ENCODE assay signal across 10 mouse cellular contexts in the genomic region with DNA sequence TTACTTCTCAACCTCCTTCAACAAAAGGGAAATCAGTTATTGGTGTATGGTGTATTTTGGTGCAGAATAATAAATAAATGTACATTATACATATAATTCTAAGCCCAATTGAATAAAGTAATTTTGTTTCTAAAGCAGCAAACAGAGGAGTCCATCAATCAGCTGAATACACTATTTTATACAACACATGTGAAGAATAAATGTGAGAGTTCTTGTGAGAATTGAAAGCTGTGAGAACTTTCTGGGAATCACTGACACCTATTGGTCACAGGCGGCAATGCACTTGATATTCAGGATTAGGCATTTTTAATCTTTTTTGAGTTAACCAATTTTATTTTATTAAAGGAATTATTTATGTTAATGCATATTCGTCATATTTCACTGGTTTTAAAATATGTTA.
DNase-seq lines count a peak whose midpoint lies in the region; ATAC-seq and TF ChIP-seq lines count a peak whose summit lies in the region.
"Had no signal": no experiment of that assay in that cellular context is flagged by ENCODE, and none has a peak within 500 bp of the region (broad histone marks: within the 10 kb centered on the region; RNA-seq: fewer than 3 reads in every experiment).

No protein-coding gene starts in this region.

- no peak overlapping the region for H3K27ac ChIP-seq in heart, postnatal 0 days (ENCODE audit: low read depth)
- H3K27ac ChIP-seq in midbrain, embryonic 14.5 days (replicated peaks; ENCODE audit: low read depth, low read length) = no peak overlapping the region
- no peak overlapping the region for H3K27ac ChIP-seq in midbrain, embryonic 13.5 days
- H3K27ac ChIP-seq in heart, embryonic 10.5 days = no peak overlapping the region
- H3K27ac ChIP-seq: stomach, embryonic 15.5 days had no signal

- H3K4me2 ChIP-seq in heart, postnatal 0 days (ENCODE audit: low read depth, low read length) = no peak overlapping the region
- H3K4me2 ChIP-seq in midbrain, embryonic 14.5 days (ENCODE audit: low read length) = no peak overlapping the region
- no peak overlapping the region for H3K4me2 ChIP-seq in midbrain, embryonic 13.5 days (replicated peaks)
- H3K4me2 ChIP-seq: stomach, embryonic 15.5 days had no signal

- H3K4me1 ChIP-seq in heart, postnatal 0 days (ENCODE audit: control insufficient read depth, insufficient read depth) = no peaks in the 10 kb centered on the region
- H3K4me1 ChIP-seq in midbrain, embryonic 14.5 days (ENCODE audit: control insufficient read depth, insufficient read depth, low read length) = no peaks in the 10 kb centered on the region
- no peaks in the 10 kb centered on the region for H3K4me1 ChIP-seq in midbrain, embryonic 13.5 days (replicated peaks)
- H3K4me1 ChIP-seq in heart, embryonic 10.5 days = no peaks in the 10 kb centered on the region
- H3K4me1 ChIP-seq: stomach, embryonic 15.5 days had no signal

- DNase-seq in heart, postnatal 0 days (ENCODE audit: low spot score) = no peak
- DNase-seq in heart, postnatal 14 days = no peak
- DNase-seq in midbrain, embryonic 14.5 days = peak; percentile 75
- DNase-seq in embryo, embryonic 10 days (ENCODE audit: low spot score) = peak; percentile 9
- peak; percentile 62 for DNase-seq in retina, embryonic 14.5 days (ENCODE audit: low spot score)
- DNase-seq in heart, embryonic 10.5 days (ENCODE audit: low spot score) = no peak
- DNase-seq in lung, postnatal 14 days = no peak

- no peaks in the 10 kb centered on the region for H3K27me3 ChIP-seq in heart, postnatal 0 days (ENCODE audit: control insufficient read depth, insufficient read depth, low read length)
- no peaks in the 10 kb centered on the region for H3K27me3 ChIP-seq in midbrain, embryonic 14.5 days (ENCODE audit: control insufficient read depth, insufficient read depth, low read length)
- no peaks in the 10 kb centered on the region for H3K27me3 ChIP-seq in midbrain, embryonic 13.5 days
- H3K27me3 ChIP-seq in heart, embryonic 10.5 days (ENCODE audit: insufficient read depth, poor library complexity, severe bottlenecking) = no peaks in the 10 kb centered on the region
- H3K27me3 ChIP-seq: stomach, embryonic 15.5 days had no signal

- no peak for TF ChIP-seq EP300 in heart, postnatal 0 days (IDR thresholded peaks at IDR 0.05; ENCODE audit: low read depth)

- no peak overlapping the region for H3K9ac ChIP-seq in heart, postnatal 0 days (replicated peaks; ENCODE audit: low read depth, low read length)
- no peak overlapping the region for H3K9ac ChIP-seq in midbrain, embryonic 14.5 days (replicated peaks; ENCODE audit: low read length)
- H3K9ac ChIP-seq in midbrain, embryonic 13.5 days (replicated peaks) = no peak overlapping the region
- H3K9ac ChIP-seq: stomach, embryonic 15.5 days had no signal

- WGBS in heart, postnatal 0 days = 0% methylated on average over 2 of the region's 2 CpGs
- WGBS in midbrain, embryonic 14.5 days = 2% methylated on average over 2 of the region's 2 CpGs
- 0% methylated on average over 2 of the region's 2 CpGs for WGBS in midbrain, embryonic 13.5 days
- WGBS in heart, embryonic 10.5 days = under 1% methylated on average over 2 of the region's 2 CpGs

- H3K9me3 ChIP-seq in heart, postnatal 0 days (replicated peaks; ENCODE audit: control insufficient read depth, low read length) = no peaks in the 10 kb centered on the region
- no peaks in the 10 kb centered on the region for H3K9me3 ChIP-seq in midbrain, embryonic 14.5 days (ENCODE audit: control insufficient read depth, low read length)
- H3K9me3 ChIP-seq in midbrain, embryonic 13.5 days = no peaks in the 10 kb centered on the region
- H3K9me3 ChIP-seq in heart, embryonic 10.5 days = no peaks in the 10 kb centered on the region
- H3K9me3 ChIP-seq: megakaryocyte, embryonic 14.5 days; stomach, embryonic 15.5 days had no signal

- no peak overlapping the region for H3K4me3 ChIP-seq in heart, postnatal 0 days (ENCODE audit: low read depth, low read length)
- H3K4me3 ChIP-seq in midbrain, embryonic 14.5 days (replicated peaks; ENCODE audit: low read depth, low read length) = no peak overlapping the region
- no peak overlapping the region for H3K4me3 ChIP-seq in midbrain, embryonic 13.5 days (replicated peaks)
- H3K4me3 ChIP-seq in heart, embryonic 10.5 days = no peak overlapping the region
- H3K4me3 ChIP-seq: megakaryocyte, embryonic 14.5 days; stomach, embryonic 15.5 days had no signal

- no peaks in the 10 kb centered on the region for H3K36me3 ChIP-seq in heart, postnatal 0 days (replicated peaks; ENCODE audit: control insufficient read depth, insufficient read depth, low read length)
- no peaks in the 10 kb centered on the region for H3K36me3 ChIP-seq in midbrain, embryonic 14.5 days (ENCODE audit: control insufficient read depth, insufficient read depth, low read length)
- H3K36me3 ChIP-seq in midbrain, embryonic 13.5 days = no peaks in the 10 kb centered on the region
- no peaks in the 10 kb centered on the region for H3K36me3 ChIP-seq in heart, embryonic 10.5 days
- H3K36me3 ChIP-seq: stomach, embryonic 15.5 days had no signal

- ATAC-seq in heart, postnatal 0 days (ENCODE audit: insufficient read depth, low read depth) = no peak
- no peak for ATAC-seq in midbrain, embryonic 14.5 days (ENCODE audit: low FRiP score, low TSS enrichment)
- ATAC-seq in midbrain, embryonic 13.5 days = no peak

- intact Hi-C loops in heart, postnatal 14 days (cut with DNase I) = no loop called here

- peak; percentile 44 for TF ChIP-seq CTCF in heart, postnatal 0 days (IDR thresholded peaks at IDR 0.05; ENCODE audit: low read depth)

Comparison
In these comparisons a context has a peak if more than half of its experiments do, and no peak if none do; other contexts are left out.
1. DNase-seq: peak in midbrain, embryonic 14.5 days (single experiment), embryo, embryonic 10 days (single experiment) and retina, embryonic 14.5 days (single experiment); none in heart, postnatal 0 days (single experiment), heart, postnatal 14 days (0 of 2), heart, embryonic 10.5 days (single experiment) and lung, postnatal 14 days (single experiment).